Mouse (Mus musculus) heart, adult 9 months (tissue): ENCODE results near the gene Cd7.

Experiments used
- DNase-seq, 2 experiments: peaks; one replicate each; pipeline ENCODE4 v3.0.0; 2022; ENCODE audit warnings: low spot score in 2 of 2

Gene Cd7

DNA sequence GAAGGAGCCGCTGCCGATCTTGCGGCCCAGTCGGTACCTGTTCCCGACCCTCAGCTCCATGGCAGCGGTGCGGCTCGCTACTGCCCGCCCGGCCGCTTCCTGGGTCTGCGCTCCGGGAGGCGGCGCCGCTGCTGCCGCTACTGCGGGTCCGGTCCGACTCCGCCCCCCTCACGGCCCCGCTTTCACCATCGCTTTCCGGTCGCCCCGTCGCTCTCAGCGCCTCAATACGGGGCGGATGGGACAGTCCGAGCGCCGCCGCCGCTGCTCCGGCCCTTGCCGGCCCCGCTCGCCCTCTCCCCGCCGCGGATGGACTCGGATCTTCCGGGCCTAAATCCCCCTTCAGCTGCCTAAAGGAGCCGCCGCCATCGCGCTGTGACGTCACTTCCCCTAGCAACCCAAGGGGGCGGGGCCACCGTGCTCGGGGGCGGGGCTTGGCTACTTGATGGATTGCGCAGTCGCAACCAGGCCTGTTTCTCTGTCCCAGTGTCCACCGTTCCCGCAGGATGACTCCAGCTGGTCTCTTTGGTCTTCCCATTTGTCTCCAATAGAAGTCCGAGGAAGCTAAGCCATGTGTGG, 48.2 kb downstream of the Cd7 start, which contains the start of gene Csnk1d:
Csnk1d (minus strand) TSS at position 380 of the 576 bp plus-strand sequence.
- peak; percentile 96 to 99 for DNase-seq

DNA sequence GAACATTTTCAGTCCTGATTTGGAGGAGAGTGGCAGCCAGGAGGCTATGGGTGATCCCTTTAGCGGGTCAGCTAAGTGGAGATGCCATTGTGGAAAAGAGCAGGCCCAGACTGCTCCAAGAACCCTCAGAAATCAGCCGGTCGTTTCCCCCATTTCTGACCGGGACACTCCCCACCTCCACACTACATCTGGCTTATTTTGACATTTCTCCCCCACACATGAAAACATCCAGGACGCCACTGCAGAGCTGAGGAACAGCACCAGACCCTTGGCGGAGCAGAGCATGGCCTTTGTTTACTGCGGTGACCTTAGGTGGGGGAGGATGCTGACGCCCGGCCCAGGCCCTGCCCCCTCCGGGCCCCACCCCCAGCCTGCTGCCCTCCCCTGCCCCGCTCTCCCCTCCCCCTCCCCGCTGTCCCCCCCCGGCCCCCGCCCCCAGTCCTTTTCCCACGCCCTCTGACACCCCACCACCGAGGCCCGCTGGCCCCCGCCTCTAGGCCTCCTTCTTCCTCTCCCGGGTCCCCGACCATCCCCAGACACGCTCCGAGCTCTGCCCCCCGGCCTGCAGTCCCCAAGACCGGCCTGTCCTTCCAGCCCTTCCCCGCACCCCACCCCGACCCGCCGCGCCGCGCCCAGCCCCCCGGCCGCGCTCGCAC, 49.0 kb downstream of the Cd7 start:
- DNase-seq = peak; percentile 47 to 54

DNA sequence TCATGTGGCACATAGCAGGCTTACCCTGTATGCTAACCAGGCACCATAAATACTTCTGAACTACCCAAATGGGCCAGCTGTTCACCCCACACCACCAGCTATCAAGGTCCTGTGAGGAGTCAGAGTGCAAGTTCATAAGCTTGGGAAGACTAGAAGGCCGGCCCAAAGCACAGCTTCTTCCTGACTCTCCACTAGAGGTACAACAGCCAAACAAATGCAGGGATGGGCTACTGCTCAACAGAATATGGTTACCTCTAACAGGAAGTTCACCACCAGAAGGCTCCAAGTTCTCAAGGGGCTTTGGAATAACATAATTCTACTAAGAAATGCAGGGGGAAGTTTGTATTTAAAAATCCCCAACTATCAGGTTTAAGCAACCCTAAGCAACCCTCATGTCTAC, 49.7 kb downstream of the Cd7 start:
- DNase-seq = no peak

DNA sequence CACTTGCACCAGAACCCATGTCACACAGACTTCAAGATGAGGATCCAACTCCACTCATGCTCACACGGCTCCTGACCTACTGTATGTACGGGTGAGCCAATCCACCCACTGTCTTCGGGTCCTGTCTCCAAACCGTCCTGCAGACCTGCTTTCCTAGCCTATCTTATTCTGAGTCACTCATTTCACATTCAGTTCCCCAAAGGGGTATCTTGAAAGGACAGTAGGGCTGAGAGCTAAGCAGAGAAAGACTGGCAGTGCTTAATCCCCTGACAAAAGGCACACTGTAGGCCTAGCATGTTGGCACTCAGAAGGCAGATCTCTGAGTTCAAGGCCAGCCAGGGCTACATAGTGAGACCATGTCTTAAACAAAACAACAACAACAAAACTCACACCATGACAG, 50.8 kb downstream of the Cd7 start:
- DNase-seq = no peak

DNA sequence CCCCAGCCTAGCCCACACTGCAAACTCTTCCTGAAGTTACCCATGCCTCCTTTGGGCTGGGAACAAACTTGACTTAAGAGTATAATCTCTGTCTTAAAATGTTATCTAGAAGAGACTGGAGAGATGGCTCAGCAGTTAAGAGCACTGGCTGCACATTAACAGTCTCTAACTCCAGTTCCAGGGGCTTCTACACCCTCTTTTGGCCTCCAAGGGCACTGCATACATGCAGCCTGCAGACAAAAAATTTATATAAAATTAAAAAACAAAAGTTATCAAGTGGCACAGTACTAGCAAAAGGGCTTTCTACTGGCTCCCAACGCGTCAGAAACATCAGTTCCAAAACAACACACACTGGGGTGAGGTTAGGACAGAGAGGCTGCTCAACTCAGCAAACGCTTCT, 51.6 kb downstream of the Cd7 start:
- DNase-seq = no peak
